Mouse (Mus musculus) heart, postnatal 0 days (tissue): Measurements from ENCODE around the gene Swap70.

Experiments used
- CTCF ChIP-seq: IDR thresholded peaks from 2 replicates; pipeline ENCODE4 v1.5.1; 2016; ENCODE audit warnings: antibody characterized with exemption, control low read depth, low read depth
- EP300 ChIP-seq: IDR thresholded peaks from 2 replicates; pipeline ENCODE4 v1.6.1; 2016; ENCODE audit warnings: antibody characterized with exemption, low read depth

DNA sequence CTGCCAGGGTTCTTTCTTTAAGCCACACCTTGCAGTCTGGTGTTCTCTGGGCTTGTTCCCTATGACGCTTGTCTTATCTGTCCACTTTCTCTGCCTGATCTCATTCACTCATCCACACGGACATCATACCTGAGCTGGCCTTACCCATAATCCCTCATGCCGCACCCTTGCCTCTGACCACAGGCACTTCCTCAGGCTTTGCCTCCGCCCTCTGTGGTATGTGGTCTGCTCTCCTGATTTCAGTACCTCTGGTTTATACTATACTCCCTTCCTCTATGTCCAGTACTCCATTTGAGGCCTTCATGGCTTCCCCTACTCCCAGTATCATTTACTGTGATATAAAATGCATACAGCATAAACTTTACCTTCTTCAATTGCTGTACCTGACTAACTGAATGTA, 17.3 kb upstream of the Swap70 start:
- no peak for TF ChIP-seq CTCF
- no peak for TF ChIP-seq EP300
